Mouse (Mus musculus) ES-E14 (cell line): Measurements from ENCODE around the gene 4930558K02Rik.

Experiments
- MAFK ChIP-seq: IDR thresholded peaks from 2 replicates; pipeline ENCODE4 v1.6.1; 2014; ENCODE audit warnings: mild to moderate bottlenecking, low read depth, low read length, inconsistent platforms; ENCODE audit not compliant: insufficient read depth
- ZNF384 ChIP-seq: IDR thresholded peaks from 2 replicates; pipeline ENCODE4 v1.6.1; 2012; ENCODE audit warnings: low read depth, low read length, inconsistent platforms

- TF ChIP-seq MAFK (no peak), ZNF384 (no peak)
These were observed 28.8 kb upstream of the 4930558K02Rik start for GRCm38 (mm10) chr1:162008208-162008607.
